ENCODE assay signal across 15 mouse cellular contexts in genomic region chr16:7132434-7132833, GRCm38 (mm10).
DNase-seq lines count a peak whose midpoint lies in the region; ATAC-seq lines count a peak whose summit lies in the region.
"Had no signal": no experiment of that assay in that cellular context is flagged by ENCODE, and none has a peak within 500 bp of the region (broad histone marks: within the 10 kb centered on the region; RNA-seq: fewer than 3 reads in every experiment).

No protein-coding gene starts in this region.

- peak; percentile 44 for DNase-seq in cerebellum, adult 9-10 months
- peak; percentile 77 for DNase-seq in brain, adult 2 months (ENCODE audit: low read depth, low spot score)
- peak; percentile 65 for DNase-seq in telencephalon, adult 2 months (ENCODE audit: low read depth, low spot score)
- DNase-seq in left cerebral cortex, adult 18-20 months (ENCODE audit: low spot score in 2 of 2) = no peak
- DNase-seq: adrenal gland, adult 2 months; adrenal gland, postnatal 10 days; adrenal gland, postnatal 25 days; cerebellum, adult 11 months; cerebellum, adult 18-20 months; cerebellum, adult 9-11 months; cerebellum, postnatal 25 days; forebrain, postnatal 0 days had no signal

- ATAC-seq in cerebellum, adult (ENCODE audit: insufficient number of reproducible peaks, low FRiP score, low TSS enrichment) = no peak
- ATAC-seq: forebrain, embryonic 13.5 days; forebrain, embryonic 15.5 days; forebrain, postnatal 0 days had no signal

Comparison
In these comparisons a context has a peak if more than half of its experiments do, and no peak if none do; other contexts are left out.
1. DNase-seq: peak in cerebellum, adult 9-10 months (single experiment), brain, adult 2 months (single experiment) and telencephalon, adult 2 months (single experiment); none in left cerebral cortex, adult 18-20 months (0 of 2).